Mouse (Mus musculus) megakaryocyte, embryonic 14.5 days (primary cell): Measurements from ENCODE around the gene Cachd1. TPM values are rescaled to one million over a fixed set of nuclear protein-coding genes. Genes with fewer than 3 reads are reported as not detected.

Source experiments
- H3K27me3 ChIP-seq: replicated peaks from 2 replicates; pipeline ENCODE3; 2012; ENCODE audit warnings: inconsistent platforms
- H3K36me3 ChIP-seq: replicated peaks from 2 replicates; pipeline ENCODE3; 2012; ENCODE audit warnings: low read length, inconsistent platforms, mixed read lengths
- H3K4me1 ChIP-seq: 2 replicates; pipeline ENCODE4 v1.6.1; 2012; ENCODE audit warnings: inconsistent platforms
- H3K4me3 ChIP-seq: replicated peaks from 2 replicates; pipeline ENCODE3; 2012; ENCODE audit warnings: moderate library complexity, mild to moderate bottlenecking, inconsistent platforms
- H3K9me3 ChIP-seq: 2 replicates; pipeline ENCODE4 v1.6.1; 2012; ENCODE audit warnings: inconsistent platforms
- FLI1 ChIP-seq: IDR thresholded peaks from 2 replicates; pipeline ENCODE4 v1.6.1; 2012; ENCODE audit warnings: low read length, inconsistent platforms, mixed read lengths
- GATA1 ChIP-seq: IDR thresholded peaks from 3 replicates; pipeline ENCODE4 v1.6.1; 2012; ENCODE audit warnings: mixed read lengths, low read length, inconsistent platforms, borderline replicate concordance
- polyA plus RNA-seq: library from polyadenylated mRNA; stranded (reverse); fragments of >175 nt; gene quantifications from 2 replicates; pipeline ENCODE4 v1.2.3, GENCODE M21; 2012; ENCODE audit warnings: low replicate concordance; ENCODE audit not compliant: insufficient read depth

The Cachd1 gene
- polyA plus RNA-seq, 1 experiment: 1.3 TPM

GRCm38 (mm10) chr4:100759603-100760002 is 16.9 kb upstream of the Cachd1 start:
- no peak for TF ChIP-seq GATA1
- TF ChIP-seq FLI1: no peak
- H3K4me1 ChIP-seq: no peaks in the 10 kb centered on the region
- H3K4me3 ChIP-seq: no peak overlapping the region
- no peaks in the 10 kb centered on the region for H3K36me3 ChIP-seq
- peaks cover 4% of the 10 kb centered on the region for H3K9me3 ChIP-seq
- no peaks in the 10 kb centered on the region for H3K27me3 ChIP-seq

- no peak overlapping the region for H3K4me3 ChIP-seq
- H3K4me1 ChIP-seq: no peaks in the 10 kb centered on the region
- no peak for TF ChIP-seq FLI1
- H3K27me3 ChIP-seq: no peaks in the 10 kb centered on the region
- no peaks in the 10 kb centered on the region for H3K36me3 ChIP-seq
- peaks cover 4% of the 10 kb centered on the region for H3K9me3 ChIP-seq
Measured at GRCm38 (mm10) chr4:100760416-100760815, 16.1 kb upstream of the Cachd1 start.

- H3K9me3 ChIP-seq: peaks cover 2% of the 10 kb centered on the region; the same call in 1 of the 2 replicates
- no peaks in the 10 kb centered on the region for H3K27me3 ChIP-seq
- no peak for TF ChIP-seq GATA1
- no peak for TF ChIP-seq FLI1
- H3K36me3 ChIP-seq: no peaks in the 10 kb centered on the region
- no peak overlapping the region for H3K4me3 ChIP-seq
- H3K4me1 ChIP-seq: no peaks in the 10 kb centered on the region
Measured at GRCm38 (mm10) chr4:100768606-100769005, 7.9 kb upstream of the Cachd1 start.

GRCm38 (mm10) chr4:100776871-100777375 is 448 bp downstream of the Cachd1 start:
- H3K27me3 ChIP-seq: peaks cover 57% of the 10 kb centered on the region

GRCm38 (mm10) chr4:100777376-100778041 is 1.0 kb downstream of the Cachd1 start:
- H3K4me1 ChIP-seq: peaks cover 14% of the 10 kb centered on the region
- H3K9me3 ChIP-seq: peaks cover 13% of the 10 kb centered on the region; the same call in 1 of the 2 replicates
- no peaks in the 10 kb centered on the region for H3K36me3 ChIP-seq
- peaks cover 57% of the 10 kb centered on the region for H3K27me3 ChIP-seq
- peak overlapping the region; percentile 74 for H3K4me3 ChIP-seq
- TF ChIP-seq GATA1: no peak
- TF ChIP-seq FLI1: no peak

More at GRCm38 (mm10) chr4:100776871-100777375, 448 bp downstream of the Cachd1 start:
- Histone ChIP-seq H3K4me1 (peaks cover 14% of the 10 kb centered on the region), H3K4me3 (peak overlapping the region; percentile 74), H3K9me3 (peaks cover 13% of the 10 kb centered on the region; the same call in 1 of the 2 replicates), H3K36me3 (no peaks in the 10 kb centered on the region)
- TF ChIP-seq GATA1 (no peak), FLI1 (no peak)

- no peaks in the 10 kb centered on the region for H3K36me3 ChIP-seq
- H3K4me1 ChIP-seq: peaks cover 14% of the 10 kb centered on the region
- H3K4me3 ChIP-seq: no peak overlapping the region
- no peak for TF ChIP-seq FLI1
- peaks cover 57% of the 10 kb centered on the region for H3K27me3 ChIP-seq
- peaks cover 13% of the 10 kb centered on the region; the same call in 1 of the 2 replicates for H3K9me3 ChIP-seq
Measured at GRCm38 (mm10) chr4:100778082-100778481, 1.6 kb downstream of the Cachd1 start.

GRCm38 (mm10) chr4:100779023-100779422 is 2.5 kb downstream of the Cachd1 start:
- Histone ChIP-seq H3K4me3 (no peak overlapping the region), H3K9me3 (0 out of 2 replicates have a peak, but pooled peaks cover 10% of the 10 kb centered on the region), H3K36me3 (no peaks in the 10 kb centered on the region), H3K27me3 (peaks cover 56% of the 10 kb centered on the region), H3K4me1 (peaks cover 14% of the 10 kb centered on the region)
- TF ChIP-seq GATA1 (no peak), FLI1 (no peak)

- Histone ChIP-seq H3K9me3 (0 out of 2 replicates have a peak, but pooled peaks cover 7% of the 10 kb centered on the region), H3K4me1 (peaks cover 14% of the 10 kb centered on the region), H3K27me3 (peaks cover 55% of the 10 kb centered on the region), H3K36me3 (no peaks in the 10 kb centered on the region), H3K4me3 (no peak overlapping the region)
- no peak for TF ChIP-seq FLI1
- TF ChIP-seq GATA1: no peak
Measured at GRCm38 (mm10) chr4:100779695-100780094, 3.2 kb downstream of the Cachd1 start.

- Histone ChIP-seq H3K9me3 (0 out of 2 replicates have a peak, but pooled peaks cover 7% of the 10 kb centered on the region), H3K36me3 (no peaks in the 10 kb centered on the region), H3K27me3 (peaks cover 50% of the 10 kb centered on the region), H3K4me1 (peaks cover 14% of the 10 kb centered on the region), H3K4me3 (no peak overlapping the region)
- no peak for TF ChIP-seq FLI1
- TF ChIP-seq GATA1: no peak
Measured at GRCm38 (mm10) chr4:100780911-100781310, 4.4 kb downstream of the Cachd1 start.

- Histone ChIP-seq H3K27me3 (peaks cover 36% of the 10 kb centered on the region), H3K9me3 (0 out of 2 replicates have a peak, but pooled peaks cover 7% of the 10 kb centered on the region), H3K4me3 (no peak overlapping the region), H3K4me1 (peaks cover 3% of the 10 kb centered on the region; the same call in 1 of the 2 replicates), H3K36me3 (no peaks in the 10 kb centered on the region)
- TF ChIP-seq FLI1: no peak
- no peak for TF ChIP-seq GATA1
Measured at GRCm38 (mm10) chr4:100782348-100782747, 5.9 kb downstream of the Cachd1 start.

GRCm38 (mm10) chr4:100782891-100783290 is 6.4 kb downstream of the Cachd1 start:
- 0 out of 2 replicates have a peak, but pooled peaks cover 7% of the 10 kb centered on the region for H3K9me3 ChIP-seq
- H3K4me1 ChIP-seq: no peaks in the 10 kb centered on the region
- H3K4me3 ChIP-seq: no peak overlapping the region
- peaks cover 31% of the 10 kb centered on the region for H3K27me3 ChIP-seq
- no peak for TF ChIP-seq GATA1
- no peak for TF ChIP-seq FLI1
- no peaks in the 10 kb centered on the region for H3K36me3 ChIP-seq
